Mouse (Mus musculus) cerebellum, postnatal 10 days (tissue): ENCODE measurements around the gene Pik3r6.

Source experiments
- DNase-seq, 2 experiments: peaks; one replicate each; pipeline ENCODE4 v3.0.0; 2021; ENCODE audit warnings: mixed read lengths in 2 of 2

The Pik3r6 gene

GRCm38 (mm10) chr11:68502902-68503629 is at the start of gene Pik3r6:
Gene Pik3r6, plus strand, starts transcription at chr11:68503019.
- DNase-seq = no peak

- DNase-seq = no peak
These were observed 49.5 kb upstream of the Pik3r6 start for GRCm38 (mm10) chr11:68453301-68453700.

GRCm38 (mm10) chr11:68458086-68458485 is 44.7 kb upstream of the Pik3r6 start:
- no peak for DNase-seq

GRCm38 (mm10) chr11:68459021-68459420 is 43.8 kb upstream of the Pik3r6 start:
- no peak for DNase-seq

GRCm38 (mm10) chr11:68459486-68459885 is 43.3 kb upstream of the Pik3r6 start:
- DNase-seq = no peak

- DNase-seq = no peak
These were observed 40.1 kb upstream of the Pik3r6 start for GRCm38 (mm10) chr11:68462716-68463115.

GRCm38 (mm10) chr11:68464260-68464659 is 38.6 kb upstream of the Pik3r6 start:
- no peak for DNase-seq

- no peak for DNase-seq
These were observed 37.7 kb upstream of the Pik3r6 start for GRCm38 (mm10) chr11:68465090-68465489.

GRCm38 (mm10) chr11:68467441-68467840 is 35.4 kb upstream of the Pik3r6 start:
- DNase-seq = no peak

GRCm38 (mm10) chr11:68467962-68468612 is 34.7 kb upstream of the Pik3r6 start:
- no peak for DNase-seq

- no peak for DNase-seq
These were observed 33.9 kb upstream of the Pik3r6 start for GRCm38 (mm10) chr11:68468886-68469285.

GRCm38 (mm10) chr11:68472162-68472849 is 30.5 kb upstream of the Pik3r6 start:
- no peak for DNase-seq

- no peak for DNase-seq
These were observed 28.2 kb upstream of the Pik3r6 start for GRCm38 (mm10) chr11:68474600-68474999.

GRCm38 (mm10) chr11:68475676-68476075 is 27.1 kb upstream of the Pik3r6 start:
- no peak for DNase-seq

- DNase-seq = no peak
These were observed 25.2 kb upstream of the Pik3r6 start for GRCm38 (mm10) chr11:68477661-68478060.

GRCm38 (mm10) chr11:68478574-68478981 is 24.2 kb upstream of the Pik3r6 start:
- DNase-seq = no peak

GRCm38 (mm10) chr11:68480660-68481059 is 22.2 kb upstream of the Pik3r6 start:
- DNase-seq = no peak

- no peak for DNase-seq
These were observed 20.8 kb upstream of the Pik3r6 start for GRCm38 (mm10) chr11:68482001-68482400.

- DNase-seq = no peak
These were observed 19.6 kb upstream of the Pik3r6 start for GRCm38 (mm10) chr11:68483213-68483612.

- DNase-seq = peak; percentile 38 to 59
These were observed 18.4 kb upstream of the Pik3r6 start for GRCm38 (mm10) chr11:68484431-68484830.

- peak; percentile 58 to 74 for DNase-seq
These were observed 17.4 kb upstream of the Pik3r6 start for GRCm38 (mm10) chr11:68485206-68485942.

- DNase-seq = no peak
These were observed 16.7 kb upstream of the Pik3r6 start for GRCm38 (mm10) chr11:68486093-68486492.

- no peak for DNase-seq
These were observed 15.1 kb upstream of the Pik3r6 start for GRCm38 (mm10) chr11:68487720-68488119.
